Mouse (Mus musculus) hindbrain, embryonic 13.5 days (tissue): ENCODE data around the gene Fam243. TPM values are rescaled to one million over a fixed set of nuclear protein-coding genes. Genes with fewer than 3 reads are reported as not detected.

Source experiments
- ATAC-seq: fragments of 200-750 bp; cut with Nextera tagmentation; 2 replicates; pipeline ENCODE4 v1.8.0; 2017; ENCODE audit warnings: moderate TSS enrichment; ENCODE audit not compliant: low FRiP score
- H3K27ac ChIP-seq: fragments of 300-500 bp; sonication (generic); 2 replicates; pipeline ENCODE4 v1.5.1; 2015; ENCODE audit warnings: inconsistent platforms, mild to moderate bottlenecking, moderate library complexity
- H3K27me3 ChIP-seq: fragments of 300-500 bp; sonication (generic); 2 replicates; pipeline ENCODE4 v1.6.1; 2015; ENCODE audit warnings: mild to moderate bottlenecking, inconsistent platforms
- H3K36me3 ChIP-seq: fragments of 300-500 bp; sonication (generic); 2 replicates; pipeline ENCODE4 v1.6.1; 2015; ENCODE audit warnings: mild to moderate bottlenecking, inconsistent platforms
- H3K4me1 ChIP-seq: fragments of 300-500 bp; sonication (generic); replicated peaks from 2 replicates; pipeline ENCODE4 v1.6.1; 2015; ENCODE audit warnings: inconsistent platforms
- H3K4me2 ChIP-seq: fragments of 300-500 bp; sonication (generic); 2 replicates; pipeline ENCODE4 v1.6.1; 2015; ENCODE audit warnings: inconsistent platforms, mild to moderate bottlenecking, moderate library complexity
- H3K4me3 ChIP-seq: fragments of 300-500 bp; sonication (generic); 2 replicates; pipeline ENCODE4 v1.5.1; 2015; ENCODE audit warnings: mild to moderate bottlenecking, inconsistent platforms
- H3K9ac ChIP-seq: fragments of 300-500 bp; sonication (generic); 2 replicates; pipeline ENCODE4 v1.6.1; 2015; ENCODE audit warnings: mild to moderate bottlenecking, inconsistent platforms
- H3K9me3 ChIP-seq: fragments of 300-500 bp; sonication (generic); 2 replicates; pipeline ENCODE4 v1.6.1; 2016; ENCODE audit warnings: inconsistent platforms
- WGBS: fragments of 180-500 bp; shearing (Covaris S2); methylation state at CpG from one replicate; pipeline ENCODE4 v1.1.7; 2015; 5-methylcytosine and 5-hydroxymethylcytosine counted together
- polyA plus RNA-seq: library from polyadenylated mRNA; unstranded; fragments of >200 nt; fragmentation: Nextera tagmentation; extraction: Ambion mirVana; gene quantifications from 2 replicates; pipeline ENCODE4 v1.2.1, GENCODE M21; 2015

The Fam243 gene
- polyA plus RNA-seq, 1 experiment from 2014 or later: not detected

- Histone ChIP-seq H3K9ac (no peak overlapping the region), H3K27me3 (no peaks in the 10 kb centered on the region), H3K4me3 (no peak overlapping the region), H3K4me1 (0 out of 2 replicates have a peak, but pooled peaks cover 6% of the 10 kb centered on the region), H3K4me2 (no peak overlapping the region), H3K9me3 (0 out of 2 replicates have a peak, but pooled peaks cover 3% of the 10 kb centered on the region), H3K36me3 (peaks cover 23% of the 10 kb centered on the region), H3K27ac (no peak overlapping the region)
- no peak for ATAC-seq
- WGBS: 75% methylated on average over 7 of the region's 7 CpGs
Measured at GRCm38 (mm10) chr16:92316049-92316738, 5.0 kb downstream of the Fam243 start.

DNA sequence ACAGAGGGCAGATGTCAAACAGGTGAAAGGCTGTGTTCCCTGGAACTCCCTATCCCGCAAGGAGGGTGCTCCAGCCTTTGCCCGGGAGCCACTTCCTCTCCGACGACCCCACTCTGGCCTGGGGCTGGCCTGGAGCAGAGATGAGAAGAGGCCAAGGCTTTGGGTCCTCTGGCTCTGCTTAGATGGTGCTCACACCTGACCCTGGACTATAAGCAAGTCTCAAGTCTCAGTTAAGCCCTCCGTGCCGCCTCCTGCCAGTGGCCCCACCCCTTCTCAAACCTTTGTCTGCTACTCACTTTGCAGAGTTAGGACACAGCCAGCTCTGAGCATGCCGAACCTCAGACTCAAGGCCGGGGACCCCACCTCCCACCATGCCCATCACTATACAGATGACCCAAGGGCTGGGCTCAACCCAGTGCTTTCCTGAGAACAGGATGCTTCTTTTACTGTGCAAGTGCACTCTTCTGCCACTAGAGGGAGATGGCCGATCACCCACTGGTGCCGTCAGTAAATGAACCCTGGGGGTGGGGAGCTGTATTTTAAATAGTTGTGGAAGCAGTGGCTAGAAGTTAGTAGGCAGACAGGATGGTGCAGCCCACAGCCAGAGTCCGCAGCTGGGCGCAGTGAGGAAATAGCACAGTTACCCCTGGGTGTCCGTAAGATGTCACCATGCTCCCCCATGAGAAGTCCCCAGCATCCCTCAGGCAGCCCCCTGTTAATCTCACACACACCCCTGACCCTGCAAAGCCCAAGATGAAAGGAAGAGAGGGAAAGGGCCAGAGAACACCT is 7.1 kb downstream of the Fam243 start:
- Histone ChIP-seq H3K9ac (no peak overlapping the region), H3K9me3 (0 out of 2 replicates have a peak, but pooled peaks cover 3% of the 10 kb centered on the region), H3K27me3 (no peaks in the 10 kb centered on the region), H3K27ac (no peak overlapping the region; the same call in 1 of the 2 replicates), H3K36me3 (peaks cover 33% of the 10 kb centered on the region), H3K4me3 (no peak overlapping the region), H3K4me1 (peaks cover 12% of the 10 kb centered on the region; the same call in 1 of the 2 replicates), H3K4me2 (no peak overlapping the region)
- ATAC-seq: peak; percentile 64
- WGBS: 51% methylated on average over 13 of the region's 13 CpGs

- no peak for ATAC-seq
- WGBS: 30% methylated on average over 4 of the region's 4 CpGs
- H3K9me3 ChIP-seq: no peaks in the 10 kb centered on the region
- no peak overlapping the region for H3K4me3 ChIP-seq
- no peaks in the 10 kb centered on the region for H3K27me3 ChIP-seq
- no peak overlapping the region for H3K4me2 ChIP-seq
- peak overlapping the region; percentile 20; the same call in 1 of the 2 replicates for H3K27ac ChIP-seq
- H3K9ac ChIP-seq: peak overlapping the region; percentile 40; the same call in 1 of the 2 replicates
- peaks cover 68% of the 10 kb centered on the region for H3K36me3 ChIP-seq
- H3K4me1 ChIP-seq: peaks cover 14% of the 10 kb centered on the region
Measured at GRCm38 (mm10) chr16:92309126-92309525, 12.1 kb downstream of the Fam243 start.

- peaks cover 63% of the 10 kb centered on the region for H3K36me3 ChIP-seq
Measured at GRCm38 (mm10) chr16:92307947-92308346, 13.3 kb downstream of the Fam243 start.

GRCm38 (mm10) chr16:92305519-92305918 is 15.7 kb downstream of the Fam243 start:
- 98% methylated on average over 2 of the region's 2 CpGs for WGBS
- Histone ChIP-seq H3K27me3 (no peaks in the 10 kb centered on the region), H3K27ac (no peak overlapping the region), H3K4me2 (no peak overlapping the region), H3K9me3 (no peaks in the 10 kb centered on the region), H3K4me1 (peaks cover 32% of the 10 kb centered on the region), H3K4me3 (no peak overlapping the region), H3K36me3 (peaks cover 38% of the 10 kb centered on the region), H3K9ac (no peak overlapping the region)
- ATAC-seq: no peak

More at GRCm38 (mm10) chr16:92307947-92308346, 13.3 kb downstream of the Fam243 start:
- H3K9ac ChIP-seq: no peak overlapping the region
- H3K9me3 ChIP-seq: no peaks in the 10 kb centered on the region
- H3K27me3 ChIP-seq: no peaks in the 10 kb centered on the region
- peaks cover 16% of the 10 kb centered on the region for H3K4me1 ChIP-seq
- no peak overlapping the region for H3K27ac ChIP-seq
- no peak overlapping the region for H3K4me3 ChIP-seq
- no peak overlapping the region for H3K4me2 ChIP-seq
- 86% methylated on average over 3 of the region's 3 CpGs for WGBS
- no peak for ATAC-seq

GRCm38 (mm10) chr16:92302506-92302905 is 18.7 kb downstream of the Fam243 start:
- no peaks in the 10 kb centered on the region for H3K9me3 ChIP-seq
- peak overlapping the region; percentile 81 for H3K4me2 ChIP-seq
- 73% methylated on average over 5 of the region's 5 CpGs for WGBS
- ATAC-seq: no peak
- peaks cover 27% of the 10 kb centered on the region for H3K4me1 ChIP-seq
- H3K4me3 ChIP-seq: peak overlapping the region; percentile 68; the same call in 1 of the 2 replicates
- peak overlapping the region; percentile 86; the same call in 1 of the 2 replicates for H3K27ac ChIP-seq
- H3K9ac ChIP-seq: peak overlapping the region; percentile 82
- peaks cover 21% of the 10 kb centered on the region for H3K36me3 ChIP-seq
- H3K27me3 ChIP-seq: no peaks in the 10 kb centered on the region

DNA sequence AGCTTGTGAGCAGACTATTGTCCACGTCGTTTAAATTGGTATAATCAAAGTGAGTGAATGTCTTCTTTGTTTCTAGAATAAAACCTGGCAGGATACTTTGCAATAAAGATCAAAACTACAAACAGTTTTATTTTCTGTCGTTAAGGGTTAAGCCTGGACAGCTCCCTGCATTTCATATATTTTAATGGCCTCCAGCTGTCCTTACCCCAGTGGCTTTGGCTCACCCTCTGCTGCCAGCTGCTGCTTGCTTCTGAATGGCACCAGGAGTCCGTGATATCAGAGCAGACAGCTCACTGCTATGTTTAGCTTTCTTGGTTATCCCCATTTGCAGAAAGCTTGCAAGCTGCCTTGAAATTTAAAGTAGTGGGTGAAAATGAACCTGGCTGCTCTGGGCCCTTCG is 19.3 kb downstream of the Fam243 start:
- peak overlapping the region; percentile 86 for H3K27ac ChIP-seq
- ATAC-seq: no peak
- no peaks in the 10 kb centered on the region for H3K27me3 ChIP-seq
- H3K9ac ChIP-seq: peak overlapping the region; percentile 82
- H3K4me1 ChIP-seq: peaks cover 27% of the 10 kb centered on the region
- peak overlapping the region; percentile 68 for H3K4me3 ChIP-seq
- 29% methylated on average over 5 of the region's 5 CpGs for WGBS
- H3K4me2 ChIP-seq: peak overlapping the region; percentile 81
- no peaks in the 10 kb centered on the region for H3K9me3 ChIP-seq
- peaks cover 16% of the 10 kb centered on the region for H3K36me3 ChIP-seq

DNA sequence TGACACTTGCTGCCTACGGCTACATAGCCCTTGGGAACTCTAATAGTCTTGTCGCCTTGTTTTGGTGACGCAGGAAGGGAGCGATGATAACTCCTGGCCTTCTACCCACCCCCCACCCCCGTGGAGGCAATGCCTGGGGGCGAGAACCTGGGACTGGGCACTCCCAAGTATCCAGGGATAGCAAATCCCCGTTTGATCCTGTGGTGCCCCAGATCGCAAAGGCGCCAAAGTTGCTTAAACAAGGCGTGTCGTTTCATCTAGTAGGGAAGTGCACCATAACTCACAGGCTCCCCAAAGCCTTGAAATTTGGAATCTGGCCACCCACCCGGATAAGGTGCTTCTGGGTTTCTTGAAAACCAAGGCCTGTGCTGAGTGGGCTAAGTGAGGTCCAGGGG is 19.8 kb downstream of the Fam243 start:
- Histone ChIP-seq H3K4me2 (peak overlapping the region; percentile 81), H3K4me3 (peak overlapping the region; percentile 68), H3K9me3 (no peaks in the 10 kb centered on the region), H3K4me1 (peaks cover 27% of the 10 kb centered on the region), H3K27me3 (no peaks in the 10 kb centered on the region), H3K27ac (peak overlapping the region; percentile 86), H3K36me3 (peaks cover 10% of the 10 kb centered on the region), H3K9ac (peak overlapping the region; percentile 82)
- peak; percentile 75 for ATAC-seq
- under 1% methylated on average over 12 of the region's 12 CpGs for WGBS

DNA sequence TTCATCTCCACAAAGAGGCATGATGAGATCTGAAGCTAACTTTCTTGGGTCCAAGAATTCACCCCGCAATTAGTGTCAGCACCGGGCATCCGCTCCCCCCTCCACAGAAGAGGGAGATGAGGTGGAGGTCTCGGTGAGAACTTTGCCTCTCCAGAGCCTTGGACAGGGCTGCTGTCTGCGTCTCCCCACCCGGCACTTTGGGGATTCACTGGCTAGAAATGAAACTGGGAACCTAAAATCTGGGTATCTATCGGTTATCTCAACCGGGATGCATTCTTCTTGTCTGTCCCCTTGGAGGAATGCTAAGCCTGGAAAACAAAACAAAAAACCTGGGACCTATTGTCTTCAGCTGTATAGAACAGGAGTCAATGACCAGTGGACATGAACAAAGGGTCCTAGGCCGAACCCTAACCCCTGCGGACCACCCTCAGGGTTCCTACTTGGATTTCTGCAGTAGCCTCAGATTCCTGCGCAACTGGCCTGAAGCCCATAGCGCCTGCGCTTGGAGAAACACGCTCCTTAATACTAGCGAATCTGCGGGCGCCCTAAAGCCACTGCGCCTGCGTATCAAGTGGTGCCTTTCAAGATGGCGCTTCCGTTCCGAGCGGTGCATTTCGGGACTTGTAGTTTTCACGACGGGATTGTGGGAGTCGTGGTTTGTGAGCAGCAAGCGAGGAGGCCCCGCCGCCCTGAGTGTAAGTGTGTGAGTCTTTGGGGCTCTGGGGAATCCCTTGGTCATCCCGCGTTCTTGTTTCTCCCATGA is 20.4 kb downstream of the Fam243 start, which contains the start of gene Smim11:
Gene Smim11 (plus strand): TSS at position 638 of the 763 bp plus-strand sequence.
- Histone ChIP-seq H3K4me3 (peak within 1 kb of the TSS; percentile 68), H3K4me2 (peak within 1 kb of the TSS; percentile 81), H3K9me3 (no peaks in the 10 kb centered on the region), H3K9ac (peak within 1 kb of the TSS; percentile 82), H3K4me1 (peaks cover 27% of the 10 kb centered on the region), H3K27ac (peak within 1 kb of the TSS; percentile 86), H3K27me3 (no peaks in the 10 kb centered on the region), H3K36me3 (peaks cover 4% of the 10 kb centered on the region)
- WGBS: 7% methylated on average over 32 of the region's 32 CpGs
- ATAC-seq: peak; percentile 94

- Histone ChIP-seq H3K4me1 (peaks cover 2% of the 10 kb centered on the region), H3K4me3 (no peak overlapping the region), H3K4me2 (no peak overlapping the region), H3K27ac (no peak overlapping the region), H3K27me3 (0 out of 2 replicates have a peak, but pooled peaks cover 5% of the 10 kb centered on the region), H3K9me3 (no peaks in the 10 kb centered on the region), H3K9ac (no peak overlapping the region), H3K36me3 (no peaks in the 10 kb centered on the region)
- 76% methylated on average over 2 of the region's 2 CpGs for WGBS
- no peak for ATAC-seq
Measured at GRCm38 (mm10) chr16:92295328-92295727, 25.9 kb downstream of the Fam243 start.

GRCm38 (mm10) chr16:92294267-92294970 is 26.8 kb downstream of the Fam243 start:
- Histone ChIP-seq H3K4me1 (no peaks in the 10 kb centered on the region), H3K27me3 (0 out of 2 replicates have a peak, but pooled peaks cover 5% of the 10 kb centered on the region), H3K4me2 (no peak overlapping the region), H3K9me3 (no peaks in the 10 kb centered on the region), H3K36me3 (no peaks in the 10 kb centered on the region), H3K27ac (no peak overlapping the region), H3K4me3 (no peak overlapping the region), H3K9ac (peak overlapping the region; percentile 13; the same call in 1 of the 2 replicates)
- no peak for ATAC-seq
- 60% methylated on average over 12 of the region's 12 CpGs for WGBS
